Mouse (Mus musculus) embryo, embryonic 10 days (tissue): ENCODE results near the gene Prrxl1.

Experiments used
- DNase-seq: peaks from one replicate; pipeline ENCODE4 v3.0.0-alpha.2; 2015; ENCODE audit warnings: low spot score

Gene Prrxl1

DNA sequence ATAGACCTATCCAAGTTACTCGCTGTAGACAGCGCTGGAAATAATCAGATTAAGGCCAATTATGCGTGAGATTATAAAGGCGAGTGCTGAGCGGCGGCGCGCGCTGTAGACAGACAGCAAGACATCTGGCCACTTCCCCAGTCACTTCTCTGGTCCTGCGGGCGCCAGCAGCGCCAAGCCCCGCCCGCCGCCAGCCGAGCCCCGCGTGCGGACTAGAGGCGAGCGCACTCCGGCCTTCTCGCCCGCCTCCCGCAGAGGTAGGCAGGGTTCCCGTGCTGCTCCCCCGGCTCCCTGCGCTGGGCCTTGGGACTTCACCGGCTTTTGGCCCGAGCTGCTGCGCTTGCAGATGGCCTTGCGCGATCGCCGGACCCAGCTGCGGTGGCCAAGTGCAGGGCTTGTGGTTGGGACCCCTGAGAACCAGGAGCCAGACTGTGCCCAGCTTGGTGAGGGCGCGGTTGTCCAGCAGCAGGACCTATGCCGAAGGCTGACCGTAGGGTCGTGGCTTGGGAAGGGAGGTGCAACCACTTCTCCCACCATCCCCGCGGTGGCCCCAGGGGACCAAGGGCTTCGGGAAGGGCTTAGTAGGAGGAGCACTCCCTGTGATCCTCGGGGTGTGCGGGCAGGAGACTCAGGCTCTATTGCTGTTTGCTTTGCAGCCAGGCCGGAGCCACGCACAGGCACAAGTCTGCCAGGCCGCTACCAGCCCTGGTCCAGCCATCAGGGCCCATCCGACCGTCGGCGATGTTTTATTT, at the start of gene Prrxl1:
Gene Prrxl1 (plus strand): TSS at position 118 of the 752 bp plus-strand sequence.
- DNase-seq: peak; percentile 41

DNA sequence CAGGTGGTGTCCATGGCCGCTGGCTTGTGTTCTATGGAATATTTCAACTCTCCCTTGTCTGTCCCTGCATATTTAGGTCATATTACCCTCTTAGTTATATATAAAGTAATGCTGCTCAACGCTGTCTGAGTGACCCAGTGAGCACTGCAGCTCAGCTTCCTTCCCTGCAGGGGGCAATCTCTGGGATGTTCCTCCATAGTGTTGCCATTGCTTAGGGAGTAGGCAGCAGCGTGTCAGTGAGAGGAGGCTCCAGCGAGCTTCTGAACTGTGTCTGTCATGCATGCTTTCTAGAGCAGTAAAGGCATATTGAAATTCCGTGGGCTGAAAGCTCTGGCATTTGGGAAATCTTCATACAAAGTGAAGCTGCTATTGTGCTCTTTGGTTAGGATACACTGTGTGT, 47.4 kb upstream of the Prrxl1 start:
- DNase-seq: no peak

DNA sequence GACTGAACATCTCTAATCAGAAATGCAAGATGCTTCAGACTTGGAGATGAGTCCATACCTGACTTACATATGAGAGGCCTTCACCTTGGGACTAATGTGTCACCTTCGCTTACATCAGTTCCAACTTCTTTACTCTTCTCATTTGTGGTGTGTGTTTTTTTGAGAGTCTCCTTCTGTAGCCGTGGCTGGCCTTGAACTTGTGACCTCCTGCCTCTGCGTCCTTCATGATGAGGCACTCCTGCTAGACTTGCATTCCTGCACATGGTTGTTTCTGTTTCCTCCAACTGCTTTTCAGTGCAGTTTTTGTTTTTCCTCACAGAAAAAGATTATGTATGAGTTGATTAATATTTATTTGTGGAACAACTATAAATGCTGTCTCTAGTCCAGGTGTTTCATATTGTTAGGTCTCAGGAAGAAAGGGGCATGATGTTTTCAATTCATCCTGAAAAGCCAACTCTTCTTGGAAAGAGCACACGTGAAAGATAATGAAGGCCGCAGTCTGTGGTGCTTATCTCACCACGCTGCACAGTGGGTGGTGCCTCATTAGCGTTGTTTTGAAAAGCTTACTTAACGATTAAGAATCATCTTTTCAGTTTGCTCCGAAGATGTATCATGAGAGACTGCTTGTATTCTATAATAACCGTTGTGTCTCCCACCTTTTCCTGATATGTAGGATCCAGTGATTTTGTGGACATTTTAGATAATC, 45.9 kb upstream of the Prrxl1 start:
- DNase-seq: no peak

DNA sequence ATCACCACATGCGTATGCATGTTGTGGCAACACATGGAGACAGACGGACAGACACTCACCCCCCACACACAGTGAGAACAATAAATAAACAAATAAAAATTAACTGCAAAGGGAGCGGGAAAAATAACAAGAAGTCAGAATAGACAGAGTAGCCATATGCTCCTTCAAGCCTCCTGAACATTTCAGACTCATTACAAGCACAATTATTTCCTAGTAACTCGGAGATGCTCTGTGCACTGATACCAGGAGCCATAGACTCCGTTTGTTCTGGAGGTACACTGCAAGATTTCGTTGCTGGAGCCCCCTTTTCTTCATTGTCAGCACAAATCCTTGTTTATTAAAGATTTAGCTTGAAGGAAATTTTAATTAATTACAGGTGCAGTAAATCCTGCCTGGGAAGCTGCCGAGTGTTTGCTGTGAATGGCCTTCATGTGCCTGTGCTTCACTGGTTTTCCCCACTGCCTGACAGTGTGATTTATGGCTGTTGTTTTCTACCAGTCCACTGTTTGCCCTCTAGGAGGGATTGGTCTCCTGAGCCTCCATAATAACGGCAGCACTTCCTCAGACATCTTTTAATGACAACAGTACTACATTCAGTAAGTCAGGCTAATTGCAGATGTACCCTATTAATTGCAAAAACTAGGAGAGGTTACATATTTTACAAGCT, 44.2 kb upstream of the Prrxl1 start:
- DNase-seq: peak; percentile 55

DNA sequence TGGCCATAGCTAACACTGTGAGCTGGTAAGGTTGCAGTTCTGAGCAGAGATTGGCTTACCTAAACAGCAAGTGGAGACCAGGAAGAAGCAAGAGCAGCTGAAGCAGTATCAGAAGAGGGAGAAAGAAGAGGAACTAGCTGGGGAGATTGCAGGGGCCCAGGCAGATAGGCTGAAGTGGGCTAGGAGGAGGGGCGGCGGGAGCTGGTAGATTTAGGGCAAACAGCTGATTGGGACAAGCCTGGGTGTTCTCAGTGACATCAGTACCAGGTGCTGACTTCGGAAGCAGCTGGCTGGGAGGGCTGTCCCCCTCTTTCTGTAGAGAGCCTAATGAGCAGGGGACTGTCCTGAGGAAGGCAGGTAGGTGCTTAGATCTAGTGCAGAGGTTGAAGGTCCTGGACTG, 37.8 kb upstream of the Prrxl1 start:
- DNase-seq: no peak

DNA sequence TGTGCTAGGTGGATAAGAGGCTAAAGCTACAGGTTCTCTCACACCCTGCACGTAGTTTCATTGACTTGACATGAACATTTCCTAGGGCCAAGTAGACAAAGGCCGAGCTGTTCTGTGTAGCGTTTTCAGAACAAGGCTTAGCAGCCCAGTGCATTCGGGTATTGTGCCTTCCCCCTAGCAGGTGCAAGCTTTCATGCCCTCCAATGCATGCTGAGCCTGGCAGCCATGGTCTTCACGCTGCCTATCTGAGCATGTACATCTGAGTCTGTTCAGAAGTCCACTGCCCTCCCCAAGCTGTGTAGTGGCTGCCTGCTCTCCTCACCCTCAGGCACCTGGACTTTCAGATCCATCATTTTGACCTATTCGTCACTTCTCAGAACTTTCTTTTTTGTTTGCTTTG, 35.5 kb upstream of the Prrxl1 start:
- no peak for DNase-seq

DNA sequence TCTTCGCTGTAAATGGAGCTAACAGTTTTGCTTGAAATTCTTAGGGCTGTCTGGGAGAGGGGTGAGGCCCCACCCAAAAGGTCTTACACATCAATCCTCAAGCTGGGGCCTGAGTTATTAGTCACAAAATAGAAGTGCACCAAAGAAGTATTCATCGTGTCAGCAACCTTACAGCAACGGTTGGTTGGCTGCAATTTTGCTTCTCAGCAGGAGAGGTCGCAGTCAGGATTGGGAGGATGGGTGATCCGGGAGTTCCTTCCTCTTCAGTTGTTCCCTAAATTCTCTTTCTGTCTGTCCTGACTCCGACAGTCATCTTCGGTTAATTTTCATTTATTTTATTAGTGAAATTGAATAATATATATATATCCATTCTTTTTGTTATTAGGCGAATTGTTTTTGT, 26.7 kb upstream of the Prrxl1 start:
- DNase-seq: no peak

DNA sequence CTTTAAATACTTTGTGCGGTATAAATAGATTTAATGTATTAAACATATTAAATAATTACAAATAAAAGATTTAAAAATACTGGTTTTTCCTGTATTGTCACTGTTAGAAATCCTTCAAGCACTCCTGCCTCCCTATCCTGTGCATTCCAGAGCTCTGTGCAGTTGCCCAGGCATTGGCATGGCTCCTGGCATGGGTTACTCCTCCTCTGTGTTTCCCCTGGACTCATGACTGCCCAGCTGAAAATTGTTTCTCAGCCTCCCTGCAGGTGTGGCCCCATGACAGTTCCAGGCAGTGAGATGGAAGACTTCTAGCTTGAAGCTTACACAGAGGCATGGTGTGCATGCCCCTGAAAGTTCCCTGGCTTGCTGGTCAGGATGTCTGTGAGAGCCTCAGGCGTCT, 20.8 kb upstream of the Prrxl1 start:
- no peak for DNase-seq

DNA sequence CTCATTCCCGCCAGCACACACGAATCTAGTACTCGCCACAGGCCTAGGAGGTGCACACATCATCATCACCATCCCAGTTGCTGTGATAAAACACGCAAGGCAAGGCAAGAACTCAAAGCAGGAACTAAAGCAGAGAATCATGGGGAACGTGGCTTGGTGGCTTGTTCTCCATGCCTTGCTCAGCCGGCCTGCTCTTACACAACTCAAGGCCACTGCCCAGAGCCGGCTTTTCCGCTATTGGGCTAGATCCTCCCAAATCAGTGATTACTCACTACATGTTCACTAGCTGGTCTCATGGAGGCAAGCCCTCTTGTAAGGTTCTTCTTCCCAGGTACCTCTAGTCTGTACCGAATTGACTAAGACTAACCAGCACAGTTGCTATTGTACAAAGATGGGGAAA, 15.5 kb upstream of the Prrxl1 start:
- no peak for DNase-seq

DNA sequence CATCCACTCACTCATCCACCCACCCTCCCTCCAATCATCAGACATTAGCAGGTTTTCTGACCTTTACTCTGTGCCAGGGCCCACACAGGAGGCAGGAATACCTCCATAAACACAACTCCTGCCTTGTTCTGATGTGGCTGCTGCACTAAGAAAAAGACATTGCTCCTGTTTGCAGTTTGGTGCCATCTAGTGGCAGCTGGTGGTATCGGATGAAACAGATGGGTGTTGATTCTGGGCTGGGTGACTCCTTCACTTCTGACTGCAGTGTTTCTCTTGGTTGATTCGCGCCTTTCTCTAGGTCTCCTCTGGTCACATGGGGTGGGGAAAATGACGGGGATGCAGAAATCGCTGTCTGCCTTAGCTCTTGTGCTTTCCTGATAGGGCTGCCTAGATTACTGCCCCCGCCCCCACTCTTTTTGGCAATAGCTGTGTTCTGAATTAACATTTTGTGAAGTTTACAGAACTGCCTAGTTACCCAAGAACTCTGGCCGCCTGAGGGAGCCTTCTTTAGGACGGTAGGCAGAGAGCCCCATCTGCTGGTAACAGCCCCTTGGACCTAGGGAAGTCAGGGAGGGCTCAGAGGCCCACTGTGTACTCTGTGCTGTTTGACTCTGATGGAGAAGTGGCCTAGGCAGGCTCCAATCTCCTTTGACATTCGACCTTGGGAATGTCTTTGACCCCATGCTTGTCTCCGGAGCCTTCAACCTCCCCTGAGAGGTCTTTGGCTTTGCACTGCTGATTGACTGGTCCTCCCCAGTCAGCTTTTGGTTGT, 12.0 kb upstream of the Prrxl1 start:
- peak; percentile 86 for DNase-seq

DNA sequence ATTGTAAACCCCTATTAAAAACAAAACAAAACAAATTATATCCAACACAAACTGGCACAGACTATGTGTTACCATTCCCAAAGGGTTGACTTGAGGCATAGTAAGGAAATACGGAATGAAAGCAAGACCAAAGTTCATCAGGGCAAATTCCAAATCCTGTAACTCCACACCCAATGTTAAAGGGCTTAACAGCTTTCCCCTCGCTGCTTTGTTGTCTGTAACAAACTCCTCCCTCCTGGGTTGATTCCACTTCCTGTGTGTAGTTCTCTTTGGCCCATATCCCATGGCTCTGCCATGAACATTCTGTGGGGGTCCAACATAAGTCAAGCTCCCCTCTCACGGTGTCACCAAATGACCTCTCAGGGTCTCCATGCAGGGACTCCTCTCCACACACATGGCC, 8.8 kb upstream of the Prrxl1 start:
- no peak for DNase-seq

DNA sequence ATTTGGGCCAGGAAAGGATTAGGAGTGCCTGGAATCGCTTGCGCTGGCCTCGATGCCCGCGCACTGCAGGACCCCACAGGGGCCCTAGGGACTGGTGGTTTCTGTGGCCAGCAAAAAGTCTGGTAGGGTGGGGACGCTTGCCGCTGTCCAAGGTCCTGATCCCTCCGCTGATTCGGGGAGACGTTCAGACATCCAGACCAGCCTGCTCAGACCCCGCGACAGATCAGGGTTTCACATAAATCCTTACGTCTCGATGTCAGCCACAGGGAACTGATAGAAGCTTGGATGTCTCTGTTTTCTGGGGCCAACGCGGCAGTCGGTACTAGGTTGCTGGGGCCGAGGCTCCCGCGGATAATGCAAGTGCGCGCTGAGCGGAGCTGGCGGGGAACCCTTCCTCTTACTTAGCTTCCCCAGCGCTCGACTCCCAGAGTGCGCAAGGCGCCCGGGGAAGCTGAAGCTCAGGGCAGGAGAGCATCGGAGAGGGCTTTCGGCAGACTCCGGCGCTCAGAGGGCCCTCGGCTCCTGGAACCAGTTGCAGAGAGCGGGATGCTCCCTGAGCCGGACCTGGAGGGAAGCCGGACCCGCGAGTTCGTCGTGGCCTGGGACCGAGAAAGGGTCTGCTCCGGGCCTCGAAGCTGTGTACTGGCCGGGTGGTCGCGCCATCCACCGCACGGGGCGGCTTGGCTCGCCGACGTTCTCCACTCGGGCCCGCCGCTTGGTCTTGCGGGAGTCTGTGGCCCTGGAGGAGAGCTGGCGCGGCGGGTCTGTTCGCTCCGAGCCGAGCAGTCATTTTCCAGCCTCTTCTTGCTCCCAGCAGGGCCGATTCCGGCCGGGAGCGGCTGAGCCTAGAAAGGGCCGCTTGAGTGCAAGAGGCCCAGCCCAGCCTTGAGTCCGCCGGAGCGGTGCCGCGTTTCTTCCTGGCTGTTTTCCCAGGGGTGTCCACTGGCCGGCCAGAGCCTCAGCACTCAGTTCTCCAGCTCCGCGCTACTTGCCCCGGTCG, 1.7 kb upstream of the Prrxl1 start:
- DNase-seq: peak; percentile 92

DNA sequence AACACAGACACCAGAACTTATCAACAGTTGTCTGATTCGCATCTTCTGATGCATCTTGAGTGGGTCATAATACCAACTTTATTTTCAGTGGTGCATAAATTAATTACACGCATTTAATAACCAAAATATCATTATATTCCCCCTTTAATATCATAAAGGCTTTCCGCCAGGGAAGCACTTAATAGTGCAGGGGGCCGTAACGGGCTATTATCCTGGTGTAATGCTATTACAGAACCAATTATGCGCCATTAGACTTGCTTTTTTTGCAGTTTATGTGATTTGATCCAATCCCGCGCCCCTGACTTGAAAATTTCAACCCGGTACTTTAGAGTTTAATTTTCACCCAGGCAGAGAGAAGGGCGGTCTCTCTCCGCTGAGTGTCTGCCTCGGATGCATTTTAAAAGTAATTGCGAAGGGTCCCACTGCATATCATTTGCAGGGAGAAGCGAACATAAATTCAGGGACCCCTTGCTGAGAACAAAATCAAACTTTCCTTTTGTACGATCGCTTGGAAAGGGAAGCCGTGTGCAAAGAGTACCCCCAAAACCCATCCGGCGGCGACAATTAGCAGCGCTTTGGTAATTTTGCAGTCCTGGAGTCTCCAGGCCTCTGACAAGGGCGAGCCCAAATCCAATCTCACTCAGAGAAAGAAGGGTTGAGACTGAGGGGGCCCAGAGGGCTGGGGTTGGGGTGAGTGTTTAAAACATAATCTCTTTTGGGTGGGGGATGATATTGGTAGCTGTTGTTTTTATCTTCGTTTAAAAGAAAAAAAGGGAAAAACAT, 579 bp upstream of the Prrxl1 start:
- DNase-seq: no peak

DNA sequence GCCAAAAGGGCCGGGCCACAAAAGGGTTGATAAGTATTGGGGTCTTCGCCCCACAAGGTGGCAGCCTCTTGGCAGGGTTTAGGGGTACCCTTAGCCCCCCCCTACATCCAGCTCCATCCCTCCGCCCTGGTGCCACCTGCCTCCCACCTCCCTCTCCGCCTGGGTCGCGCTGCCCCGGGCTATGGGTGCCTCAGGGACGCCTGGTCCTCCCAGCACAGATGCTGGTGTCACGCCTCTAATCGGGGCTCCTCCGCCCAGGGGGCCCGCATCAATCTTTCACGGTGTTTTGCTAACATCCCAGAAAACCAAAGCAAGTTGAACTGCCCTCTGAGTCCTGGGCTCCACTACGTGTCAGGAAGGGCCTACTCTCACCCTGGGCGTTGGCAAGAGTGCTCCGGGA, 903 bp downstream of the Prrxl1 start:
- no peak for DNase-seq

DNA sequence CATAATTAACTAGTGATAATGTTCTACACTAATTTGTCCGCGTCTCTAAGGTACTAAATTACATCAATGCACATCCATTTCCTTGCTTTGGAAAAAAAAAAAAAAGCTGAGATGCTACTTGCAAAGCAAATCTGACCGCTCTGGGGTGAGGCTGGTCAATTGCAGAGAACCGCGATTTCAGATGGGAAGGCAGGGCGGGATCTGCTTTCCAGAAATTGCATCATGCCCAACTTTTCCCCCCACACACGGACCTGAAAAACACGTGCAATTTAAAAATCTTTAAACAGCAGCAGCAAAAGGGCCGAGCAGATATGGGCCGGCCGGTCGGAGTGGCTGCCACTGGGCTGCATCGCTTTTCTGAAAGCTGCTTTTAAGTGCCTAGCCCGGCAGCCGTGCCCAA, 6.3 kb downstream of the Prrxl1 start:
- DNase-seq: no peak

DNA sequence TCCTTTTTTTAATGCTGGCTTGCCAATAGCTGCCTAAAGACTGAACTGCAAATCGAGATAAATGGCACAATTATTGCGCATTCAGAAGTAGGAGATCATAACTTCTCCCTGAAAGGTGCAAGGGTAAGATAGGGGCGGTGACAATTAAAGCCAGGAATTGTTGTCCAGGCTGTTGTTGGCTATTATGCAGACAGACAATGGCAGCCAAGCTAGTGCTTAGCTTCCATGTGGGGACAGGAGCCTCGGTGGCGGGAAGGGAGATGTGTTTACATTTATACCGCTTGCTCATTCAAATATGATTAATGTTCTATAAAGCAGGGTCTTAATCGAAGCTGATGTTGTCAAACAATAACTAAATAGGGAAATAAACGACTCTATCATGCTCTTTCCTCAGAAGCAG, 7.1 kb downstream of the Prrxl1 start:
- no peak for DNase-seq

DNA sequence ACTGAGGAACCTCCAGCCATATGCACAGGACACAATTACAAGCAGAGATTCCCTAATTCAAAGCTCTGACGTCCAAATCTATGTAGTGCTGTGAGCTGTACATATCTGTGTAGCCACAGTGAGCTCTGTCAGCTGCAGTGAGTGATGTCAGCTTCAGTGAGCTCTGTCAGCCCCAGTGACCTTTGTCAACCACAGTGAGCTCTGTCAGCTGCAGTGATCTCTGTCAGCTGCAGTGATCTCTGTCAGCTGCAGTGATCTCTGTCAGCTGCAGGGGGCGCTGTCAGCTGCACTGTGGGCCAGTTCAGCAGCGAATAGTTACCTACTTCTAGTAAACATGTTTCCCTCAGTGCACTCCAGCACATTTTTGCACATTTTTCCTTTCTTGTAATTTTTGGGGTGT, 10.2 kb downstream of the Prrxl1 start:
- peak; percentile 53 for DNase-seq

DNA sequence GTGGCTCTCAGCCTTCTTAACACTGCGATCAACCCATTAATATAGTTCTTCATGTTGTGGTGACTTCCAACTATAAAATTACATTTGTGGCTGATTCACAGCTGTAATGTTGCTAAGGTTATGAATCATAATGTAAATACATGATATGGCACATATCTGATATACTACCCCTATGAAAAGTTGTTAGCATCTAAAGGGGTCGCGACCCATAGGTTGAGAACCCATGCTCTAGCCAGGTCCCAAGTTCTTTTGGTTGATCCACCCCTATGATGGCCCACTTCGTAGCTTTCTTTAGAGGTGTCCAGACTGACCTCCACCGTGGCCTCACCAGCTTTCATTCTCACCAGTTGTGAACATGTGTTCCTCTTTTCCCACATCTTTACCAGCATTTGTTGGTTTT, 18.0 kb downstream of the Prrxl1 start:
- no peak for DNase-seq

DNA sequence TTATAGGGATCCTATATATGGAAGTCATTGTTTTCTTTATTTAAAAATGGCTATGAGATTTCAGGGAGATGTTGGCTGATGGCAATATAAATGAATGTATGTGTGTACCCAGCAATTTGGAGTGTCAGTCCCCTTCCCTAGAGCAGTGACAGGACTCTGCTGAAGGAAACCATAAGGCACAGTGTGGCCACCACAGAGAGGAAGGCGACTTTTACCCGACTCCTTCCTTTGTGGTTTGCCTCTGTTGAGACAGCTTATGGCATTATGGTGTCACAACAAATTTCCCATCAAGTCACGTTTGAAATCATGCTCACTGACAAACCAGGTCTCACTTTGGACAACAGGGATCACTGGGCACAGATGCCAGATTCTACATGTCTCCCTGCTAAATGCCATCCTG, 25.0 kb downstream of the Prrxl1 start:
- DNase-seq: no peak

DNA sequence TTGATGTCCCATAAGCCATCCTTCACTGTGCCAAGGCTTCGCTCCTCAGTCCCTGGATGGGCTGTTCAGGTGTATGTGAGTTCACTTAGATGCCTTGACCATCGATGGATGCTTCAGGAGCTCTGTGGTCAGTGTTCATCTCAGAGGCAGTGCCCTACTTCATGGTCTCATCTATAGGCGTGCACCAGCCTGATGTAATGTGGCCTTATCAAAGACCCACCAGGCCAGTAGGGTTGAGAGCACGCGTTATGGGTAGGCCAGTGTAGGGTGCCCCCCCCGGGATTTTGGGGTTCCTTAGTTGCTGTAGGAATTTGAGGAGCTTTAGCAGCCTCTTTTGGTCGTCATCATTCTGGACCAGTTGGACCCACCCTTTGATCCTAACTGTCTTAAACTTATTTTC, 25.6 kb downstream of the Prrxl1 start:
- DNase-seq: no peak
